ENCODE assay signal across 31 mouse cellular contexts in genomic region chr9:27146826-27147225, GRCm38 (mm10). TPM values are rescaled to one million over a fixed set of nuclear protein-coding genes. Genes with fewer than 3 reads are reported as not detected.
A peak's percentile ranks its signal among the peaks of the same experiment; 100 is the strongest.
DNase-seq lines count a peak whose midpoint lies in the region; ATAC-seq and TF ChIP-seq lines count a peak whose summit lies in the region.
"Had no signal": no experiment of that assay in that cellular context is flagged by ENCODE, and none has a peak within 500 bp of the region (broad histone marks: within the 10 kb centered on the region; RNA-seq: fewer than 3 reads in every experiment).

No protein-coding gene starts in this region.

- no peak overlapping the region for H3K4me2 ChIP-seq in lung, embryonic 16.5 days (ENCODE audit: low read depth, low read length)
- H3K4me2 ChIP-seq: embryonic facial prominence, embryonic 13.5 days; forebrain, embryonic 13.5 days; heart, embryonic 13.5 days; hindbrain, embryonic 14.5 days had no signal

- ATAC-seq in lung, embryonic 16.5 days (ENCODE audit: low read depth) = peak; percentile 71
- ATAC-seq: forebrain, embryonic 13.5 days; forebrain, embryonic 16.5 days; hindbrain, postnatal 0 days had no signal

- no peaks in the 10 kb centered on the region for H3K9me3 ChIP-seq in lung, embryonic 16.5 days (ENCODE audit: control insufficient read depth, low read length)
- H3K9me3 ChIP-seq: embryonic facial prominence, embryonic 10.5 days; embryonic facial prominence, embryonic 13.5 days; forebrain, embryonic 10.5 days; forebrain, embryonic 13.5 days; G1E; heart, embryonic 10.5 days; heart, embryonic 13.5 days had no signal

- no peaks in the 10 kb centered on the region for H3K27me3 ChIP-seq in lung, embryonic 16.5 days (ENCODE audit: control insufficient read depth, insufficient read depth, low read depth, low read length)
- H3K27me3 ChIP-seq: CH12.LX; embryonic facial prominence, embryonic 13.5 days; forebrain, embryonic 13.5 days; heart, embryonic 13.5 days had no signal

- no peak overlapping the region for H3K4me3 ChIP-seq in gastrocnemius, adult 2 months
- no peak overlapping the region for H3K4me3 ChIP-seq in lung, embryonic 16.5 days (ENCODE audit: low read length)
- H3K4me3 ChIP-seq: embryonic facial prominence, embryonic 10.5 days; embryonic facial prominence, embryonic 13.5 days; erythroblast, embryonic 14.5 days; forebrain, embryonic 10.5 days; forebrain, embryonic 13.5 days; heart, adult 2 months; heart, embryonic 10.5 days; heart, embryonic 13.5 days had no signal

- no peak for TF ChIP-seq CTCF in gastrocnemius, adult 2 months (IDR thresholded peaks at IDR 0.05)

- no peaks in the 10 kb centered on the region for H3K36me3 ChIP-seq in lung, embryonic 16.5 days (ENCODE audit: control insufficient read depth, insufficient read depth, low read length)
- H3K36me3 ChIP-seq: G1E had no signal

- intact Hi-C loops in gastrocnemius, adult 2 months (cut with DNase I) = no loop called here

- peaks cover 10% of the 10 kb centered on the region for H3K4me1 ChIP-seq in lung, embryonic 16.5 days (replicated peaks; ENCODE audit: control insufficient read depth, insufficient read depth, low read length)

- no peak for DNase-seq in gastrocnemius, adult 2 months
- DNase-seq in gastrocnemius, postnatal 4 days (ENCODE audit: low spot score in 2 of 2) = no peak
- DNase-seq in lung, postnatal 4 days = no peak
- DNase-seq in 3T3-L1 (ENCODE audit: low read depth, low spot score) = peak; percentile 56
- peak; percentile 12 for DNase-seq in fibroblast of lung, adult 2 months (ENCODE audit: low read depth)
- no peak for DNase-seq in kidney, postnatal 10 days
- DNase-seq: adrenal gland, adult 2 months; adrenal gland, postnatal 14 days; B cell, adult 2 months; cerebellum, adult 11-12 months; cerebellum, adult 8-10 months; cerebellum, postnatal 10 days; cerebellum, postnatal 36 days; embryo, embryonic 11 days; gastrocnemius, postnatal 14 days; heart, adult 2 months; heart, postnatal 14 days; heart, postnatal 4 days had no signal

- H3K9ac ChIP-seq in lung, embryonic 16.5 days (ENCODE audit: low read length) = no peak overlapping the region
- H3K9ac ChIP-seq: embryonic facial prominence, embryonic 13.5 days; forebrain, embryonic 13.5 days; heart, embryonic 13.5 days; hindbrain, embryonic 14.5 days had no signal

- H3K27ac ChIP-seq in gastrocnemius, adult 2 months = peak overlapping the region; percentile 48
- H3K27ac ChIP-seq in lung, embryonic 16.5 days (ENCODE audit: low read length) = no peak overlapping the region
- H3K27ac ChIP-seq: embryonic facial prominence, embryonic 10.5 days; embryonic facial prominence, embryonic 13.5 days; forebrain, embryonic 10.5 days; forebrain, embryonic 13.5 days; heart, adult 2 months; heart, embryonic 10.5 days; heart, embryonic 13.5 days; hindbrain, embryonic 14.5 days; hindbrain, postnatal 0 days had no signal

- 75% methylated on average over 2 of the region's 2 CpGs for WGBS in lung, embryonic 16.5 days

RNA-seq across cellular contexts. Expression of gene Jam3, which starts 8.4 kb away (rescaled TPM):
- 10 to 100 TPM in 1 of 2 experiments, 1 to 10 TPM in 1; 5.5 to 11.4 TPM for total RNA-seq in gastrocnemius, adult 2 months (2021)
- 10 to 100 TPM; 52.0 to 55.6 TPM for total RNA-seq in gastrocnemius, postnatal 4 days (2021)
- polyA plus RNA-seq in lung, embryonic 16.5 days (2015; fragmentation: Nextera tagmentation; extraction: Ambion mirVana) = 55.9 and 59.0 TPM in 2 replicates
- total RNA-seq: G1E had no signal
- polyA plus RNA-seq: G1E had no signal

Comparison
In these comparisons a context has a peak if more than half of its experiments do, and no peak if none do; other contexts are left out.
1. RNA of gene Jam3, which starts 8.4 kb away (total RNA-seq): 52.0 to 55.6 TPM in gastrocnemius, postnatal 4 days; 5.5 to 11.4 TPM in gastrocnemius, adult 2 months; every median in the first group is over 4 times any median in the second.
2. DNase-seq: peak in 3T3-L1 (single experiment) and fibroblast of lung, adult 2 months (single experiment); none in gastrocnemius, adult 2 months (single experiment), gastrocnemius, postnatal 4 days (0 of 2), lung, postnatal 4 days (0 of 2) and kidney, postnatal 10 days (single experiment).